Mouse (Mus musculus) midbrain, embryonic 16.5 days (tissue): ENCODE measurements around the gene Egln3. TPM values are rescaled to one million over a fixed set of nuclear protein-coding genes. Genes with fewer than 3 reads are reported as not detected.

Experiments used
- ATAC-seq: fragments of 200-750 bp; cut with Nextera tagmentation; 2 replicates; pipeline ENCODE4 v1.8.0; 2017; ENCODE audit warnings: moderate TSS enrichment
- H3K27ac ChIP-seq: fragments of 300-500 bp; sonication (generic); 2 replicates; pipeline ENCODE4 v1.5.1; 2014; ENCODE audit warnings: mild to moderate bottlenecking, low read length, mixed read lengths
- H3K27me3 ChIP-seq: fragments of 300-500 bp; sonication (generic); 2 replicates; pipeline ENCODE4 v1.6.1; 2014; ENCODE audit warnings: low read depth, low read length, mixed read lengths; ENCODE audit not compliant: control insufficient read depth, insufficient read depth
- H3K36me3 ChIP-seq: fragments of 300-500 bp; sonication (generic); 2 replicates; pipeline ENCODE4 v1.6.1; 2014; ENCODE audit warnings: mild to moderate bottlenecking, low read length, moderate library complexity, mixed read lengths; ENCODE audit not compliant: control insufficient read depth, insufficient read depth
- H3K4me1 ChIP-seq: fragments of 300-500 bp; sonication (generic); 2 replicates; pipeline ENCODE4 v1.6.1; 2014; ENCODE audit warnings: mild to moderate bottlenecking, low read length, mixed read lengths; ENCODE audit not compliant: control insufficient read depth, insufficient read depth
- H3K4me2 ChIP-seq: fragments of 300-500 bp; sonication (generic); 2 replicates; pipeline ENCODE4 v1.6.1; 2014; ENCODE audit warnings: mild to moderate bottlenecking, low read length, mixed read lengths
- H3K4me3 ChIP-seq: fragments of 300-500 bp; sonication (generic); 2 replicates; pipeline ENCODE4 v1.5.1; 2014; ENCODE audit warnings: low read depth, mild to moderate bottlenecking, low read length, moderate library complexity, mixed read lengths
- H3K9ac ChIP-seq: fragments of 300-500 bp; sonication (generic); 2 replicates; pipeline ENCODE4 v1.6.1; 2014; ENCODE audit warnings: low read depth, low read length, mixed read lengths
- H3K9me3 ChIP-seq: fragments of 300-500 bp; sonication (generic); replicated peaks from 2 replicates; pipeline ENCODE4 v1.6.1; 2014; ENCODE audit warnings: mild to moderate bottlenecking, low read length, mixed read lengths; ENCODE audit not compliant: control insufficient read depth, poor library complexity, severe bottlenecking
- WGBS: fragments of 180-500 bp; shearing (Covaris S2); extraction: QIAGEN DNeasy Blood & Tissue Kit; methylation state at CpG from one replicate; pipeline ENCODE4 v1.1.7; 2014; 5-methylcytosine and 5-hydroxymethylcytosine counted together
- polyA plus RNA-seq: library from polyadenylated mRNA; unstranded; fragments of >200 nt; fragmentation: Nextera tagmentation; extraction: Ambion mirVana; gene quantifications from 2 replicates; pipeline ENCODE4 v1.2.1, GENCODE M21; 2015

Egln3 gene
- polyA plus RNA-seq, 1 experiment from 2014 or later = 5.7 TPM

GRCm38 (mm10) chr12:54198282-54198918 is 5.3 kb downstream of the Egln3 start:
- Histone ChIP-seq H3K27me3 (peaks cover 5% of the 10 kb centered on the region), H3K27ac (no peak overlapping the region), H3K4me1 (peaks cover 18% of the 10 kb centered on the region), H3K4me2 (no peak overlapping the region), H3K4me3 (no peak overlapping the region), H3K9me3 (no peaks in the 10 kb centered on the region), H3K9ac (no peak overlapping the region), H3K36me3 (no peaks in the 10 kb centered on the region)
- ATAC-seq = no peak
- WGBS = 91% methylated on average over 4 of the region's 4 CpGs

GRCm38 (mm10) chr12:54197849-54198248 is 5.8 kb downstream of the Egln3 start:
- no peaks in the 10 kb centered on the region for H3K9me3 ChIP-seq
- no peaks in the 10 kb centered on the region for H3K36me3 ChIP-seq
- 49% methylated on average over 11 of the region's 11 CpGs for WGBS
- peak overlapping the region; percentile 8 for H3K4me2 ChIP-seq
- H3K4me1 ChIP-seq = peaks cover 12% of the 10 kb centered on the region
- no peak for ATAC-seq
- no peak overlapping the region for H3K4me3 ChIP-seq
- H3K9ac ChIP-seq = no peak overlapping the region
- H3K27me3 ChIP-seq = peaks cover 5% of the 10 kb centered on the region
- no peak overlapping the region for H3K27ac ChIP-seq

- Histone ChIP-seq H3K9me3 (no peaks in the 10 kb centered on the region), H3K4me2 (peak overlapping the region; percentile 8), H3K9ac (no peak overlapping the region), H3K4me3 (no peak overlapping the region), H3K27ac (no peak overlapping the region), H3K4me1 (peaks cover 9% of the 10 kb centered on the region), H3K27me3 (peaks cover 4% of the 10 kb centered on the region), H3K36me3 (no peaks in the 10 kb centered on the region)
- WGBS = 41% methylated on average over 6 of the region's 6 CpGs
- ATAC-seq = peak; percentile 70; the same call in 1 of the 2 replicates
Measured at GRCm38 (mm10) chr12:54197301-54197782, 6.3 kb downstream of the Egln3 start.

- Histone ChIP-seq H3K4me1 (peaks cover 14% of the 10 kb centered on the region), H3K4me2 (no peak overlapping the region), H3K9ac (no peak overlapping the region), H3K36me3 (no peaks in the 10 kb centered on the region), H3K4me3 (no peak overlapping the region), H3K27me3 (no peaks in the 10 kb centered on the region), H3K27ac (no peak overlapping the region), H3K9me3 (no peaks in the 10 kb centered on the region)
- WGBS = 76% methylated on average over 8 of the region's 8 CpGs
- ATAC-seq = no peak
Measured at GRCm38 (mm10) chr12:54196881-54197280, 6.8 kb downstream of the Egln3 start.

- 8% methylated on average over 5 of the region's 5 CpGs for WGBS
- H3K36me3 ChIP-seq = no peaks in the 10 kb centered on the region
- no peak overlapping the region for H3K4me3 ChIP-seq
- H3K27ac ChIP-seq = no peak overlapping the region
- no peak overlapping the region for H3K9ac ChIP-seq
- H3K4me2 ChIP-seq = no peak overlapping the region
- peaks cover 23% of the 10 kb centered on the region for H3K4me1 ChIP-seq
- no peaks in the 10 kb centered on the region for H3K9me3 ChIP-seq
- H3K27me3 ChIP-seq = no peaks in the 10 kb centered on the region; the same call in 1 of the 2 replicates
- ATAC-seq = no peak
Measured at GRCm38 (mm10) chr12:54194159-54194558, 9.5 kb downstream of the Egln3 start.

- WGBS = 3% methylated on average over 5 of the region's 5 CpGs
- H3K4me3 ChIP-seq = peak overlapping the region; percentile 32
- peak overlapping the region; percentile 64 for H3K27ac ChIP-seq
- H3K4me1 ChIP-seq = peaks cover 17% of the 10 kb centered on the region
- no peaks in the 10 kb centered on the region for H3K36me3 ChIP-seq
- no peaks in the 10 kb centered on the region for H3K9me3 ChIP-seq
- peak overlapping the region; percentile 55 for H3K9ac ChIP-seq
- H3K4me2 ChIP-seq = peak overlapping the region; percentile 72
- no peak; the same call in none of the 2 replicates for ATAC-seq
- no peaks in the 10 kb centered on the region; the same call in 1 of the 2 replicates for H3K27me3 ChIP-seq
Measured at GRCm38 (mm10) chr12:54192305-54192661, 11.4 kb downstream of the Egln3 start.

- Histone ChIP-seq H3K4me1 (peaks cover 15% of the 10 kb centered on the region), H3K27ac (peak overlapping the region; percentile 64), H3K4me3 (peak overlapping the region; percentile 32), H3K9ac (peak overlapping the region; percentile 55), H3K9me3 (no peaks in the 10 kb centered on the region), H3K36me3 (no peaks in the 10 kb centered on the region), H3K4me2 (peak overlapping the region; percentile 72), H3K27me3 (no peaks in the 10 kb centered on the region; the same call in 1 of the 2 replicates)
- 4% methylated on average over 19 of the region's 19 CpGs for WGBS
- peak; percentile 97 for ATAC-seq
Measured at GRCm38 (mm10) chr12:54191608-54192304, 11.9 kb downstream of the Egln3 start.

- no peak overlapping the region for H3K9ac ChIP-seq
- peaks cover 15% of the 10 kb centered on the region for H3K4me1 ChIP-seq
- no peaks in the 10 kb centered on the region; the same call in 1 of the 2 replicates for H3K27me3 ChIP-seq
- ATAC-seq = no peak
- peak overlapping the region; percentile 64; the same call in 1 of the 2 replicates for H3K27ac ChIP-seq
- whole genome bisulfite sequencing = 56% methylated on average over 9 of the region's 9 CpGs
- peak overlapping the region; percentile 72; the same call in 1 of the 2 replicates for H3K4me2 ChIP-seq
- H3K36me3 ChIP-seq = no peaks in the 10 kb centered on the region
- H3K9me3 ChIP-seq = no peaks in the 10 kb centered on the region
- H3K4me3 ChIP-seq = no peak overlapping the region
Measured at GRCm38 (mm10) chr12:54191181-54191580, 12.5 kb downstream of the Egln3 start.
